Mouse (Mus musculus): Measurements from ENCODE around the gene Dbp. TPM values are rescaled to one million over a fixed set of nuclear protein-coding genes. Genes with fewer than 3 reads are reported as not detected.

Dbp gene
- polyA plus RNA-seq, 1 experiment from 2014 or later = 3.6 TPM

DNA sequence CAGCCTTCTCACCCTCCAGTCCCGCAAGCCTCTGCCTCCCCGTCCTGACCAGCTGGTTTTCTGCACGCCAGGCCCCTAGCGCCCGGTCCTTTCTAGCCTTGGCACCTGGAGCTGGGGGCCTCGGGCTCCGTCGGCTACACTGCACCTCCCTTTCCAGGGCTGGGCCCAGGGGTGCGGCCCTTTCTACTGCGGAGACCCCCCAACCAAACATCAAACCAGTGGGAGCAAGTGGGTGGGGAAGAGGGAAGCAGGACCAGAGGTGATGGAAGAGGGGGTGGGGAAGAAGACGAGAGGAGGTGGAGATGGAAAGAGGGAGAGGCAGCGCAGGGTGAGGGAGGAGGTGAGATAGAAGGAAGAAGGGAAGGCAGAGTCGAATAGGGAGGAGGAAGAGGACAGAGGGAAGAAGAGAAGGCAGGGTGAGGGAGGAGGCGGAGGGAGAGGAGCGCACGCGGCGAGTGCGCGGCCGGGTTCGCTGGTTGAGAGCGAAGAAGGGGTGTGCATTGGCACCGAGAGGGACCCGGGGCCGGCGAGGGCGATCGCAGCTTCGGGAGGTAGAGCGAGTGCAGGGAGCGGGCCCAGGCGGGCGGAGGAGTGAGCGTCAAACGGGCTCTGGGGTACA, 5.3 kb upstream of the Dbp start, which contains the start of gene Car11:
Car11 (plus strand) TSS at position 321 of the 619 bp plus-strand sequence.
- peaks cover 56% of the 10 kb centered on the region for H3K4me1 ChIP-seq
- DNase-seq (ENCODE audit: low spot score) = peak; percentile 45
- H3K27ac ChIP-seq (replicated peaks) = peak within 1 kb of the TSS; percentile 48

DNA sequence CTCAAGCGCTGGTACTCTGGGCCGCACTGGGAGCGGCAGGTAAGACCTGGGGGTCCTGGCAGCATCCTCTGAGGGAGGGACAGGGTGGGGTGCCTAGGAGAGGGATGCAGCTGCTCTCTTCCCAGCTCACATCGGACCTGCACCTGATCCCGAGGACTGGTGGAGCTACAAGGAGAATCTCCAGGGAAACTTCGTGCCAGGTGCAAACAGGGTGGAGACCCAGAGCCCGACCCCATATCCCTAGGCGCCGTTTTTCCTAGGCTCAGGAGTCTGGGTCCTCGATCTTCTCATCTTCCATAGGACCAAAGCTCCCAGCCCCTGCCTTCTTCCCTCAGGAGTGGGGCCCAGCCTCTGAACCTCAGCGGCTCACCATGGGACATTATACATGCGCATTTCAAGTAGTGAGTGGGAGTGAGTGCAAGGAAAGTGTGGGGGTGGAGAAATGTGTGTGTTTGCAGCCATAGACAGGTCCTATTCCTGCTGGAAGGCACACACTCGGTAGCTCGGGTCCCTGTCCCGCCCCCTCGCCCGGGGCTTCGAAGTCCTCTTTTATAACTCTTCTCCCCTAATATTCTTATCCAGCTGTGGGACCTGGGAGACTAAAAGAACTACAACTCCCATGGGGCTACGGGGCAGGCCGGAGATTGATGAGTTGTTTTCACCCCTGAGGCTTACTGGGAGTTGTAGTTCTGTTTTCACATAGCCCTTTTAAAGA, 4.4 kb upstream of the Dbp start:
- Histone ChIP-seq H3K27ac (replicated peaks) (peak overlapping the region; percentile 48), H3K27me3 (replicated peaks; ENCODE audit: low read depth, poor library complexity, severe bottlenecking) (peaks cover 46% of the 10 kb centered on the region), H3K4me3 (peak overlapping the region; percentile 59), H3K9me3 (no peaks in the 10 kb centered on the region), H3K36me3 (replicated peaks) (no peaks in the 10 kb centered on the region), H3K4me1 (peaks cover 52% of the 10 kb centered on the region)
- DNase-seq (ENCODE audit: low spot score) = peak; percentile 76
- 1% methylated on average over 20 of the region's 20 CpGs for WGBS

More for the DNA sequence above, 5.3 kb upstream of the Dbp start, which contains the start of gene Car11:
- peaks cover 46% of the 10 kb centered on the region for H3K27me3 ChIP-seq (replicated peaks; ENCODE audit: low read depth, poor library complexity, severe bottlenecking)
- peak within 1 kb of the TSS; percentile 59 for H3K4me3 ChIP-seq
- H3K36me3 ChIP-seq (replicated peaks) = no peaks in the 10 kb centered on the region
- H3K9me3 ChIP-seq = no peaks in the 10 kb centered on the region
- WGBS = 2% methylated on average over 36 of the region's 36 CpGs

GRCm38 (mm10) chr7:45701072-45701471, 3.8 kb upstream of the Dbp start:
- H3K9me3 ChIP-seq = no peaks in the 10 kb centered on the region
- peak overlapping the region; percentile 32; the same call in 1 of the 2 replicates for H3K27ac ChIP-seq (replicated peaks)
- no peak for DNase-seq (ENCODE audit: low spot score)
- peak overlapping the region; percentile 59 for H3K4me3 ChIP-seq
- 32% methylated on average over 11 of the region's 11 CpGs for WGBS
- H3K27me3 ChIP-seq (replicated peaks; ENCODE audit: low read depth, poor library complexity, severe bottlenecking) = peaks cover 46% of the 10 kb centered on the region
- no peaks in the 10 kb centered on the region for H3K36me3 ChIP-seq (replicated peaks)
- peaks cover 55% of the 10 kb centered on the region for H3K4me1 ChIP-seq

DNA sequence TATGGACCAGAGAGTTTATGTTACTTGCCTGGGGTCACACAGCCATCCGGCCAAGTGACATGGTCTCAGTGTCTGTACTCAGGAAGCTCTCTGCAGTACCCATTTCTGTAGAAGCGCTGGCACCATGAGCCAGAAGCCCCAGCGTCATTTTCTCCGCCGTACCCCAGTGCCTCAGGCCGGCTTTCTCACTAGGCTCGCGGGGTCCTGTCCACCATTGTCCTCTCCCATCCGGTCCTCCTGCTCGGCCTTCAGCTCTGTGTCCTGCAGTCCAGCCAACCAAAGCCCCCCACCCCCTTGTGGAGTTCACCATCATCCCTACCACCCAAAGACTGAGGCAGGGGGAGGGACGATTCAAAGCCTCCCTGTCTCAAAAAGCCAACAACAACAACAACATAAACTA, 3.3 kb upstream of the Dbp start:
- H3K27ac ChIP-seq (replicated peaks) = no peak overlapping the region
- DNase-seq (ENCODE audit: low spot score) = no peak
- peak overlapping the region; percentile 59; the same call in 1 of the 2 replicates for H3K4me3 ChIP-seq
- H3K9me3 ChIP-seq = no peaks in the 10 kb centered on the region
- WGBS = 86% methylated on average over 11 of the region's 11 CpGs
- H3K4me1 ChIP-seq = peaks cover 60% of the 10 kb centered on the region
- peaks cover 46% of the 10 kb centered on the region for H3K27me3 ChIP-seq (replicated peaks; ENCODE audit: low read depth, poor library complexity, severe bottlenecking)
- H3K36me3 ChIP-seq (replicated peaks) = no peaks in the 10 kb centered on the region

- H3K27ac ChIP-seq (replicated peaks) = no peak overlapping the region
- peaks cover 67% of the 10 kb centered on the region for H3K4me1 ChIP-seq
- no peak for DNase-seq (ENCODE audit: low spot score)
- H3K4me3 ChIP-seq = peak overlapping the region; percentile 76; the same call in 1 of the 2 replicates
- peaks cover 46% of the 10 kb centered on the region for H3K27me3 ChIP-seq (replicated peaks; ENCODE audit: low read depth, poor library complexity, severe bottlenecking)
- H3K36me3 ChIP-seq (replicated peaks) = no peaks in the 10 kb centered on the region
- no peaks in the 10 kb centered on the region for H3K9me3 ChIP-seq
- WGBS = 94% methylated on average over 11 of the region's 11 CpGs
Measured at GRCm38 (mm10) chr7:45702316-45702715, 2.6 kb upstream of the Dbp start.

GRCm38 (mm10) chr7:45702809-45703520, 1.9 kb upstream of the Dbp start:
- peak overlapping the region; percentile 88 for H3K27ac ChIP-seq (replicated peaks)
- H3K4me3 ChIP-seq = peak overlapping the region; percentile 76
- H3K4me1 ChIP-seq = peaks cover 74% of the 10 kb centered on the region
- no peak for DNase-seq (ENCODE audit: low spot score)
- H3K27me3 ChIP-seq (replicated peaks; ENCODE audit: low read depth, poor library complexity, severe bottlenecking) = peaks cover 44% of the 10 kb centered on the region
- H3K9me3 ChIP-seq = no peaks in the 10 kb centered on the region
- H3K36me3 ChIP-seq (replicated peaks) = no peaks in the 10 kb centered on the region
- WGBS = 90% methylated on average over 17 of the region's 17 CpGs

DNA sequence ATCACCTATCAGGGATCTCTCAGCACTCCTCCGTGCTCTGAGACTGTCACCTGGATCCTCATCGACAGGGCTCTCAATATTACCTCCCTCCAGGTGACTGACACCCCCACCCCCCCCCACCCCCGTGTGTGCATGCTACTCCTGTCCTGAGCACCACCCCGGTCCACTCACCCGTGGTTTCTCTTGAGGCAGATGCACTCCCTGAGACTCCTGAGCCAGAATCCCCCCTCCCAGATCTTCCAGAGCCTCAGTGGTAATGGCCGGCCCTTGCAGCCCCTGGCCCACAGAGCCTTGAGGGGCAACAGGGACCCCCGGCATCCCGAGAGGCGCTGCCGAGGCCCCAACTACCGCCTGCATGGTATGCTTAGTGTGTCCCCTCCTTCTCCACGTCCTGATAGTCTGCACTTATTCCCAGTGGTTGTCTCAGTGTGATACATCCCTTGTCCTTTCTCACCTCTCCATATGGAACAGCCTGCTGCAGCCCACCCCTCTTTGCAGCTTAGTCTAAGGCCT, 1.3 kb upstream of the Dbp start:
- no peaks in the 10 kb centered on the region for H3K36me3 ChIP-seq (replicated peaks)
- peaks cover 80% of the 10 kb centered on the region for H3K4me1 ChIP-seq
- peaks cover 38% of the 10 kb centered on the region for H3K27me3 ChIP-seq (replicated peaks; ENCODE audit: low read depth, poor library complexity, severe bottlenecking)
- peak overlapping the region; percentile 76 for H3K4me3 ChIP-seq
- no peaks in the 10 kb centered on the region for H3K9me3 ChIP-seq
- 46% methylated on average over 12 of the region's 12 CpGs for WGBS
- DNase-seq (ENCODE audit: low spot score) = no peak
- peak overlapping the region; percentile 88 for H3K27ac ChIP-seq (replicated peaks)

- peaks cover 85% of the 10 kb centered on the region for H3K4me1 ChIP-seq
- WGBS = under 1% methylated on average over 13 of the region's 13 CpGs
- H3K27ac ChIP-seq (replicated peaks) = peak overlapping the region; percentile 88
- H3K4me3 ChIP-seq = peak overlapping the region; percentile 76
- H3K27me3 ChIP-seq (replicated peaks; ENCODE audit: low read depth, poor library complexity, severe bottlenecking) = peaks cover 32% of the 10 kb centered on the region
- no peaks in the 10 kb centered on the region for H3K9me3 ChIP-seq
- peak; percentile 76 for DNase-seq (ENCODE audit: low spot score)
- H3K36me3 ChIP-seq (replicated peaks) = no peaks in the 10 kb centered on the region
Measured at GRCm38 (mm10) chr7:45704046-45704559, 785 bp upstream of the Dbp start.

GRCm38 (mm10) chr7:45705443-45705864, 566 bp downstream of the Dbp start:
- peak overlapping the region; percentile 89 for H3K27ac ChIP-seq (replicated peaks)
- no peaks in the 10 kb centered on the region for H3K9me3 ChIP-seq
- peaks cover 13% of the 10 kb centered on the region for H3K36me3 ChIP-seq (replicated peaks)
- under 1% methylated on average over 21 of the region's 21 CpGs for WGBS
- H3K4me3 ChIP-seq = peak overlapping the region; percentile 76
- peaks cover 85% of the 10 kb centered on the region for H3K4me1 ChIP-seq
- peaks cover 19% of the 10 kb centered on the region for H3K27me3 ChIP-seq (replicated peaks; ENCODE audit: low read depth, poor library complexity, severe bottlenecking)
- peak; percentile 64 for DNase-seq (ENCODE audit: low spot score)

DNA sequence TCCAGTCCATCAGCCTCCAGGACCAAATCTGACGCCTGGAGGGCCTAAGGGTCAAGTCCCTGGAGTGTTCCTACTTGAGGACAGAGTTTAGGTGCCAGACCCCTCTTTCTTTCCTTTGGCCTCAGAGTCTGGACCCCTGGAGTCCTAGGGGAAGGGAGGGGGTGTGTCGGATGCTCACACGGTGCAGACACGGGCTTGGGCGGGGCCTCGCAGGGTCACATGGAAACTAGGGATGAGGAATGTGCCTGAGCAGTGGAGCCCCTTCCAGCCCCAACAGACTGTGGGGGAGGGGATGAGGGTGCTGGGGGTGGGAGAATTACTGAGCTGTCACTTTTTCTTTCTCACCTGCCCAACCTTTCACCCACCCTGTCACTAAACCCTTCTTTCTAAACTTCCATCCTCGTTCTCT, 989 bp downstream of the Dbp start:
- 0% methylated on average over 7 of the region's 7 CpGs for WGBS
- peaks cover 82% of the 10 kb centered on the region for H3K4me1 ChIP-seq

GRCm38 (mm10) chr7:45706721-45707241, 1.9 kb downstream of the Dbp start:
- peak; percentile 93 for DNase-seq (ENCODE audit: low spot score)
- Histone ChIP-seq H3K4me1 (peaks cover 75% of the 10 kb centered on the region), H3K9me3 (no peaks in the 10 kb centered on the region), H3K27me3 (replicated peaks; ENCODE audit: low read depth, poor library complexity, severe bottlenecking) (peaks cover 6% of the 10 kb centered on the region; the same call in 1 of the 2 replicates), H3K27ac (replicated peaks) (peak overlapping the region; percentile 89), H3K36me3 (replicated peaks) (peaks cover 26% of the 10 kb centered on the region), H3K4me3 (peak overlapping the region; percentile 76)
- under 1% methylated on average over 45 of the region's 45 CpGs for WGBS

More for the DNA sequence above, 989 bp downstream of the Dbp start:
- H3K27me3 ChIP-seq (replicated peaks; ENCODE audit: low read depth, poor library complexity, severe bottlenecking) = peaks cover 15% of the 10 kb centered on the region
- H3K9me3 ChIP-seq = no peaks in the 10 kb centered on the region
- DNase-seq (ENCODE audit: low spot score) = peak; percentile 80
- H3K27ac ChIP-seq (replicated peaks) = peak overlapping the region; percentile 89
- peaks cover 17% of the 10 kb centered on the region for H3K36me3 ChIP-seq (replicated peaks)
- H3K4me3 ChIP-seq = peak overlapping the region; percentile 76

All from embryonic facial prominence, embryonic 10.5 days (tissue).